Mouse (Mus musculus) A20 (cell line): ENCODE results near the gene Arf3.
"Not testable (repeated sequence)": the region's sequence is repeated elsewhere in the genome, so short reads cannot be mapped to it uniquely, and the experiment has no call there.

Source experiments
- DNase-seq: peaks from one replicate; pipeline ENCODE4 v3.0.0-alpha.2; 2011; ENCODE audit warnings: low read depth, low spot score

The Arf3 gene

GRCm38 (mm10) chr15:98762670-98763529 is at the start of gene Arf3:
TSS of gene Arf3 (minus strand) at chr15:98763214.
- DNase-seq: peak; percentile 97

GRCm38 (mm10) chr15:98810212-98810611 is 47.2 kb upstream of the Arf3 start:
- DNase-seq: not testable (repeated sequence)

GRCm38 (mm10) chr15:98809390-98809789 is 46.4 kb upstream of the Arf3 start, which contains the start of gene Ddn:
TSS of gene Ddn (minus strand) at chr15:98809490.
- DNase-seq: no peak

- no peak for DNase-seq
Measured at GRCm38 (mm10) chr15:98808651-98809134, 45.7 kb upstream of the Arf3 start.

DNA sequence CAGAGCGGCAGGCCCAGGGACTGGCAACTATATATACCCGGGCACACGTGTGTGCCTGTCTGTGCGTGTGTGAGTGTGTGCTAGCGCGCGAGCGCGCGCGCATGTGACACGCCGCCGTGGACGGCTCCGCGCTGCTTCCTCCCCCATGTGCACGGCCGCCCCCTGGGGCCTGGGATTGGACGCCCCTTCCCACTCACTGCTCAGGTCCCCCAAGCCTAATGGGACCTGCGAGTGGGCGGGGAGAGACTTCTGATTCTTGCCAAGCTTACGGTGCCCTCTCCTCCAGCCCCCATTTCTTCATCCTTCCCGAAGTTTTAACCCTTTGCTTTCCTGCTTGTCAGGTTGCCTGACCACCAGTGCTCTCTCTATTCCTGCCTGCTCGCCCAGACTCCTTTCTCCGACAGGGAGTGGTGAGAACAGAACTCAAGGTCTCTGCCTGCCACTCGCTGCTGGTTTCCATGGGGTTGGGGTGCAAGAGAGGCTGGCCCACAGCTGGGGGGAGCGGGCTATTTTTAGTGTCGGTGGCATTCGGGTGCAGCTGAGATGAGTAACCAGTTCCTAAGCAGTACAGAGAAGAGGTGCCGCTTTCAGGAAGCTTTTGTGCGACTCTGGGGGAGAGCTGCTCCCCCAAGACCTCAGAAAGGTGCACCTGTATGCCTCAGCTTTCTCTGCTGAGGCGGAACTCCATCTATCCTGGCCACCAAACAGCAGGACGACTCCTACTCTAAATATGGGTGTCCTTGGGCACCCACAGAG is 45.1 kb upstream of the Arf3 start:
- peak; percentile 61 for DNase-seq

DNA sequence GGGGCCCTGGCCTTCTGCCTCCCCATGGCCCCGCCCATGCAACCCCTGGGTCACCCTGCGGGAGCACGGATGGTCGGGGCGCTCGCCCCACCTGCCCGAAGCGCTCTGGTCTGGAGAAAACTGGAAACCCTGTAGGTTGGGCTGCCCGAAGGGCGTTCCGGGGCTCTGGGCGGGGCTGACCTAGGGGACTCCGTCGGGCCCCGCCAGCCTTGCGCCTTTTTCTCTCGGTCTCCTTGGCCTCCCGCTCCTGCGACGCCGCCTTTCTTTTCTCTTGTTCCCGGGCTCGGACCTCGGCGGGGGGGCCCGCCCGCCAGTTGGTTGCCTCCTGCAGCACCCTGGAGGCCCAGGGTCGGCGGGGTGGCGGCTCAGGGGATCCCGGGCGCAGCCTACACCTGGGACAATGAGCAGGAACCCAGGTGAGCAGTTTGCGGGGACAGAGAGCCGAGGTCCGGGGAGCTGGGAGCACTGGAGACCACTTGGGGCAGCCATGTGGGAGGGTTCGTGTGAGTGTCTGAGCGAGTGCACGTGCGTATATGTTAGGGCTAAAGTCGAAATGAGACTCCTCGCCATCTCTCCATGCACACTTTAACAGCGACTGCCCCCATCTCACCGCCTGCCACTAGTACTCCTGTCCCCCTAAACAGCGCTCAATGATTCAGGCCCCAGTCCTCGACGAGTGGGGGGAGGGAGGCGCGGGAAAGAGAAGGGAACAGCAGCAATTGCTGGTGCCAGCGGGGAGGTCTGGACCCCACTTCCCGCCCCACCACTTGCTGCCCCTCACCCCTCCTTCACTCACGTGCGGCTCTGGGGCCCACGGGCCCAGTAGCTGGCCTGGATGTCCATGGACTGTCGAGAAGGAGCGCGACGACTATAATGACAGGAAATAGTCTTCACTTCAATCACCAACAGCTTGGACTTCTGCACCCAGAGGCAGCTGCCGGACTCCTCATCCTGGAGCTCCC is 44.1 kb upstream of the Arf3 start:
- DNase-seq: peak; percentile 20

- DNase-seq: no peak
Measured at GRCm38 (mm10) chr15:98806071-98806808, 43.2 kb upstream of the Arf3 start.

DNA sequence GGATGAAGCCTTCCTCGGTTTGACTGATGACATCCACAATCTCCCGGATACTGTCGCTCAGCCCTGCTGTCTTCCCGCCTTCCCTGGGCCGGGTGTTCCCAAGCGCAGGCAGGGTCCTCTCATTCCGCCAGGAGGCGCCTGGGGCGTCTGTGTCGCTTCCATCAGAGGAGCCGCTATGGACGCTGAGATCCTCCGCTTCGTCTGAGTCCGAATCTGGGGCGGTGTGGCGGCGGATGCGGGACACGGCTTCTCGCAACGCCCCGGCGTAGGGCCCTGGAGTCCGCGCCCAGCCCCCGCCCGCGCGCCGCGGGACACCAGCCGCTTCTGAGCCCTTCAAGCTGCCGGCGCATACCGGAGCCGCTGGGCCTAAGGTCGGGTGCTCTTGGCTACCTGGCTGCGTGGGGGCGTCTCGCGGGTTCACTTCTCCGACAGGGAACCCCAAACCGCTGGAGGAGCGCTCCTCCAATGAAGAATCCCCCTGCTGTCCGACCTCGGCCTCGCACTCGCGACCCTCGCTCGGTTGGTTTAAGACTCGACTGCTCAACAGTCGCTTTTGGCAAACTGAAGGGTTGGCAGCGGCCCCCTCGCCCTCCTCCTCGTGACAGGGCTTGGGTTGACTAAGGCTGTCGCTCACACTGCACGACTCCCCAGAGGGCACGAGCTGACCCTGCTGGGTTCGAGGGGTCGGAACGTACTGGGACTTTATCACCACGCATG is 42.5 kb upstream of the Arf3 start:
- no peak for DNase-seq

DNA sequence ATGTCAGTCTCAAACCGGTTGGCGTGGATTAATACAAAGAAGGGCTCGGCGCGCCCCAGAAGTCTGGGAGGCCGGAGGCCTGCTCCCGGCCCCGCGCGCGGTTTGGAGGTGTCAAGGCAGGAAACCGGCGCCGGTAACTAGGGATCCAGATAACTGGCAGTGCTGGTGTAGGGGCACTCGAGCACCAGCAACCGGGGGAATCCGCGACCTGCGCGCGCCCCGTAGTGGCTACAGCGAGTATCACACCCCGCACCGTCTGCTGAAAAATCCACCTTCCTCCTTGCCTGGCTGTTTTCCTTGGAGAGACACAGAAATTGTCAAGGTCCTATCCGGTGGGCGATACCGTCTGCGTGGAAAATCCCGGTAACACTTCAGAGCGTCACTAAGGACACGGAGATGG is 41.0 kb upstream of the Arf3 start:
- peak; percentile 67 for DNase-seq

DNA sequence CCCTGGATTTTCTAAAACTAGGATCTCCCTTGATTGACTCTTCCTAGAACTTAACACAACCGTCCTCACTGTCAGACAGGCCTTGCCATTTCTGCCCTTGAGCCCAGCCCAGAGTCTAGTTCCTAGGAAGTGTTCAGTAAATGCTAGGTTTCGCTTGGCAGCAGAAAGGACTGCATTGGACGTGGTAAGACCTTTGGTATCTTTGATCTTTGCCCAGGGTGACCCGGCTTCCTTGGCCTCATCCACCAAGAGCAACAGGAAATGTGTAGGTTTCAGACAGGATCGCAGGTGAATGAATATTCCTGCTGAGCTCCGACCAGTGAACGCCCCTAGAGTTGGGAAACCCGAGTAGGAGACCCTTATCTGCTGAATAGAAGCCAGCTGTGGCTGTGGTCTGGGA is 39.9 kb upstream of the Arf3 start:
- no peak for DNase-seq

GRCm38 (mm10) chr15:98799396-98799795 is 36.4 kb upstream of the Arf3 start:
- peak; percentile 66 for DNase-seq

DNA sequence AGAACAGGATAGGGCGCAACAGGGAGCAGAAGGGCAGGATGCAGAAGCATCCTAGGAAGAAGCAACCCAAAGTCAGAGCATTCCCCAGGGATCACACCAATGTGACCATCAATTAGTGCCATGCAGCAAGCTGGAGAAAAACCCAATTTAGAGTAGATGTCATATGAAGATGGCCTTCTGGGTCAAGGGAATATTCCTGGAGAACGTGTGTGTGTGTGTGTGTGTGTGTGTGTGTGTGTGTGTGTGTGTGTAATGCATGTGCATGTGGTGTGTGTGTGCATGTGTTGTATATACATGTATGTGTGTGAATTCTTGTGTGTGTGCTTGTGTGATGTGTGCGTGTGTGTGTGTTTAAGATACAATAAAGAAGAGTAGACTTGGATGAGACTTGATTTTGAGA is 35.9 kb upstream of the Arf3 start:
- no peak for DNase-seq

- no peak for DNase-seq
Measured at GRCm38 (mm10) chr15:98797835-98798492, 35.0 kb upstream of the Arf3 start.

DNA sequence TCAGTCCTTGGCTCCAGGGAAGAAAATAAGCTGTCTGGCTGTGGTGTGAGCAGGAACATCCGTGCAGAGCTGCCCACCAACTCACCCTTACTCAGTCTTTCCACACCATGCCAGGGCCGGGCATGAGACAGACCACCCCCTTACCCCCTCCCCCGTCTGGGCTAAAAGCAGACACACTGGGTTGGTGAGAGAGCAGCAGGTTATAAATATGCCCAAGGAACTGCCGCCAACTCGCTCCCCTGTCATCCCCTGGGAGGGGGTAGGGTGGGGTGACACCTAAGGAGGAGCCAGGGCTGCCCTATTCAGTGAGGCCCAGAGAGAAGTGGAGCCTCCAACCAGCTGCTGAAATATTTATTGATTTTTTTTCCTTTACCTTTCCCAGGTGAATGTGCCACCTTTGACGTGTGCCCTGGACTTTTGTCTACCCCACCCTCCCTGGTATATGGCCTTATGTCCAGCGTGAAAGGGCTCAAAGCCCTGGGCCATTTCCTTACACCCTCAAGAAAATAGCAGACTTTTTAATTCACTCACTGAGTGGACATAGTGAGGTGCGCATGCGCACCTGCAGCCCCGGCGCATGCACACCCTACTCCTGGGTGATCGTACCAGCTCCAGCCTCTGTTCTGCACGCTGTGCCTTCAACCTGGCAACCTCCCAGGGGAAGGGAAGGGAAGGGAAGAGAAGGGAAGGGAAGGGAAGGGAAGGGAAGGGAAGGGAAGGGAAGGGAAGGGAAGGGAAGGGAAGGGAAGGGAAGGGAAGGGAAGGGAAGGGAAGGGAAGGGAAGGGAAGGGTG is 34.0 kb upstream of the Arf3 start:
- DNase-seq: no peak

GRCm38 (mm10) chr15:98793141-98793698 is 30.2 kb upstream of the Arf3 start:
- no peak for DNase-seq

DNA sequence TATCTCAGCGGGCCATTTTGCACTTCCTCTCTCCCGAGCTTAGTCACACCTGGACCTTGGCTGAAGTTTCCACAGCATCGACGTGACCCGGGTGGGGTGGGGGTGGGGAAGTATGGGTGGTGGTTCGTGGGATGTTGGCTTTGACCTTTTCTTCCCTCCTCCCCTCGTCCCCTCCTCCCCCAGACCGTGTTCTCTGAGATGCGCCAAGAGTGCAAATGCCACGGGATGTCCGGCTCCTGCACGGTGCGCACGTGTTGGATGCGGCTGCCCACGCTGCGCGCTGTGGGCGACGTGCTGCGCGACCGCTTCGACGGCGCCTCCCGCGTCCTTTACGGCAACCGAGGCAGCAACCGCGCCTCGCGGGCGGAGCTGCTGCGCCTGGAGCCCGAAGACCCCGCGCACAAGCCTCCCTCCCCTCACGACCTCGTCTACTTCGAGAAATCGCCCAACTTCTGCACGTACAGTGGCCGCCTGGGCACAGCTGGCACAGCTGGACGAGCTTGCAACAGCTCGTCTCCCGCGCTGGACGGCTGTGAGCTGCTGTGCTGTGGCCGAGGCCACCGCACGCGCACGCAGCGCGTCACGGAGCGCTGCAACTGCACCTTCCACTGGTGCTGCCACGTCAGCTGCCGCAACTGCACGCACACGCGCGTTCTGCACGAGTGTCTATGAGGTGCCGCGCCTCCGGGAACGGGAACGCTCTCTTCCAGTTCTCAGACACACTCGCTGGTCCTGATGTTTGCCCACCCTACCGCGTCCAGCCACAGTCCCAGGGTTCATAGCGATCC is 29.4 kb upstream of the Arf3 start:
- DNase-seq: no peak

DNA sequence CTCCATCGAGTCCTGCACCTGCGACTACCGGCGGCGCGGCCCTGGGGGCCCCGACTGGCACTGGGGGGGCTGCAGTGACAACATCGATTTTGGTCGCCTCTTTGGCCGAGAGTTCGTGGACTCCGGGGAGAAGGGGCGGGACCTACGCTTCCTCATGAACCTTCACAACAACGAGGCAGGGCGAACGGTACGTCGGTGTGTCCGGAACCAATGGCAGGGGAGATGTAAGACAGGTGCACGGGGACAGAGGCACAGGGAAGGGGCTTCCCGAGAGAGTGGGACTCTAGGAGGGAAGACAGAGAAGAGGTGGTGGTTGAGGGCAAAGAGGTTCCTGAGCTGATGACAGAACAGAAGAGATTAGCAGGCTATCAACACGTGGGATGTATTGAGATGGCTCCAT is 28.8 kb upstream of the Arf3 start:
- DNase-seq: no peak

DNA sequence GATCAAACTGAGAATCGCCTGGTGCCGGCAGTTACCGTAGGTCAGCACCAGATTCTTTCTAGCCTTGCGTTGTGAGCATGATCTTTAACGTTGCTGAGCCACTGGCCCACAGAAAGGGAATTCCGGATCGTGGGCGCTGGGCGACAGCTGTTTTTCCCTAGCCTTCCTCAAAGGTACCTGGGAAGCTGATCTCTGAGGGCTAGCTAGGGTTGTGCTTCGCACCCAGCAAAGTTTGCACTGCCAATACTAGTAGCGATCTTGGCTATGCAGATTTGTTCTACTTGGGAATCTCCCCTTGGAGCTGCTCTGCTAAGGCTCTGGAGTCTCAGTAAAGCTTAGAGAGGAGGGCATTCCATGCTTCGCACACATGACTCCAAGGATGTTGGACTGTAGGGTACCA is 28.2 kb upstream of the Arf3 start:
- no peak for DNase-seq
